Mouse (Mus musculus): ENCODE measurements at regions not wholly inside any gene's neighbourhood (a gene's known extent, or its start where the extent isn't known, plus 50 kb on each side); places are given as distances from the start of the nearest gene placed in this dataset.

- DNase-seq: no peak
Observed at GRCm38 (mm10) chrX:163302697-163303096, 246.8 kb downstream of the Grpr start.

- DNase-seq: no peak
Observed at GRCm38 (mm10) chrX:163301045-163301444, 248.4 kb downstream of the Grpr start.

GRCm38 (mm10) chrX:163296956-163297628 is 252.4 kb downstream of the Grpr start:
- DNase-seq: no peak

- DNase-seq: no peak
Observed at GRCm38 (mm10) chrX:163261248-163261647, 288.2 kb downstream of the Grpr start.

GRCm38 (mm10) chrX:163253048-163253447 is 288.6 kb upstream of the S100g start:
- no peak for DNase-seq

GRCm38 (mm10) chrX:163205260-163205659 is 240.9 kb upstream of the S100g start:
- no peak for DNase-seq

- no peak for DNase-seq
Observed at GRCm38 (mm10) chrX:163203446-163203845, 239.0 kb upstream of the S100g start.

- DNase-seq: peak in 1 of 2 experiments; percentile 7
Observed at GRCm38 (mm10) chrX:163181588-163181987, 217.2 kb upstream of the S100g start.

- DNase-seq: no peak
Observed at GRCm38 (mm10) chrX:163164810-163165209, 200.4 kb upstream of the S100g start.

- DNase-seq: no peak
Observed at GRCm38 (mm10) chrX:163155251-163155650, 190.9 kb upstream of the S100g start.

GRCm38 (mm10) chrX:163151970-163152369 is 187.6 kb upstream of the S100g start:
- no peak for DNase-seq

- no peak for DNase-seq
Observed at GRCm38 (mm10) chrX:163144475-163144874, 180.1 kb upstream of the S100g start.

- no peak for DNase-seq
Observed at GRCm38 (mm10) chrX:163139475-163139874, 175.1 kb upstream of the S100g start.

- DNase-seq: no peak
Observed at GRCm38 (mm10) chrX:163128626-163129025, 164.2 kb upstream of the S100g start.

GRCm38 (mm10) chrX:163117681-163118393 is 153.4 kb upstream of the S100g start:
- no peak for DNase-seq

- DNase-seq: no peak
Observed at GRCm38 (mm10) chrX:163117237-163117636, 152.8 kb upstream of the S100g start.

- DNase-seq: no peak
Observed at GRCm38 (mm10) chrX:163095026-163095765, 130.8 kb upstream of the S100g start.

Data from kidney, adult 8-10 months (tissue).